Mouse (Mus musculus) adipocyte (in vitro differentiated cells): Measurements from ENCODE around the gene Amn1.

Source experiments
- DNase-seq: peaks from one replicate; pipeline ENCODE4 v3.0.0-alpha.2; 2016; ENCODE audit warnings: low spot score

The Amn1 gene

GRCm38 (mm10) chr6:149107615-149108014, 80.9 kb downstream of the Amn1 start:
- DNase-seq = no peak
